Mouse (Mus musculus) lung, postnatal 0 days (tissue): ENCODE data around the gene Prss32.

Source experiments
- CTCF ChIP-seq: IDR thresholded peaks from 2 replicates; pipeline ENCODE4 v1.5.1; 2016; ENCODE audit warnings: antibody characterized with exemption, mild to moderate bottlenecking
- EP300 ChIP-seq: IDR thresholded peaks from 2 replicates; pipeline ENCODE4 v1.6.1; 2016; ENCODE audit warnings: antibody characterized with exemption, mild to moderate bottlenecking, control low read depth

DNA sequence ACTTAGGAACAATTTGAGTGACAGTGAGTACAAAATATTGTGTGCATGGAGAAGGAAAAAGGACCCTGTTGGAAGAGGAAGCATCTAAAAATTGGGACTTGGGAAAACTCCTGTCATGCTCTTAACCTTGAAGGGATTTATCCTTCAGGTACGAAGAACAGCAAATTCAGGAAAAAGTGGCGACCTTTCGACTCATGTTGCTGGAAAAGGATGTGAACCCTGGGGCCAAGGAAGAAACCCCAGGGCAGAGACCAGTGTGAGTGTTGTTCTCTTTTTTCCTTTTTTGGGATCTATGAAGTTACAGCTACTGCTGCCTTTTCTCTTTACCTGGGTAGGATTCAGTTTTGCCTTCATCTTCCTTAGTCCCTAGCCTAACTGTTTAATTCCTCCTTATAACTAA lies 35.7 kb upstream of the Prss32 start:
- no peak for TF ChIP-seq CTCF
- no peak for TF ChIP-seq EP300
